Comparison of ENCODE assay signal across 8 mouse cellular contexts in genomic region chr7:80197941-80198778, GRCm38 (mm10). TPM values are rescaled to one million over a fixed set of nuclear protein-coding genes. Genes with fewer than 3 reads are reported as not detected.
A peak's percentile ranks its signal among the peaks of the same experiment; 100 is the strongest.
DNase-seq lines count a peak whose midpoint lies in the region; ATAC-seq lines count a peak whose summit lies in the region.

No protein-coding gene starts in this region.

- under 1% methylated on average over 55 of the region's 74 CpGs for WGBS in hindbrain, embryonic 11.5 days

- H3K4me3 ChIP-seq in hindbrain, embryonic 11.5 days (ENCODE audit: low read depth, low read length), result peak overlapping the region; percentile 54

- H3K27ac ChIP-seq in hindbrain, embryonic 11.5 days (ENCODE audit: low read depth, low read length), result peak overlapping the region; percentile 91

- peak; percentile 69 for DNase-seq in MEL-GATA-1-ER (ENCODE audit: extremely low read depth, low read depth)
- peak; percentile 79 for DNase-seq in cerebellum, adult 9-11 months
- DNase-seq in frontal cortex, adult 2 months (ENCODE audit: extremely low spot score in 1 of 2, low spot score in 1 of 2), result peak; percentile 59 to 75
- peak; percentile 89 for DNase-seq in hindbrain, embryonic 11.5 days (ENCODE audit: low spot score)
- peak; percentile 77 to 78 for DNase-seq in layer of hippocampus, postnatal 36 days
- DNase-seq in lung, postnatal 25 days (ENCODE audit: low spot score), result peak; percentile 84
- DNase-seq in retina, postnatal 1 day, result peak; percentile 93
- peak; percentile 77 for DNase-seq in thymus, postnatal 4 days

- H3K9ac ChIP-seq in hindbrain, embryonic 11.5 days (ENCODE audit: low read depth, low read length), result peak overlapping the region; percentile 75

- H3K36me3 ChIP-seq in hindbrain, embryonic 11.5 days (ENCODE audit: control insufficient read depth, insufficient read depth, low read length), result no peaks in the 10 kb centered on the region

- H3K4me2 ChIP-seq in hindbrain, embryonic 11.5 days (replicated peaks; ENCODE audit: low read depth, low read length), result peak overlapping the region; percentile 61

- ATAC-seq in hindbrain, embryonic 11.5 days (ENCODE audit: low FRiP score), result peak; percentile 94

- peaks cover 9% of the 10 kb centered on the region for H3K4me1 ChIP-seq in hindbrain, embryonic 11.5 days (replicated peaks; ENCODE audit: control insufficient read depth, insufficient read depth, low read length)

- no peaks in the 10 kb centered on the region for H3K9me3 ChIP-seq in hindbrain, embryonic 11.5 days (ENCODE audit: control insufficient read depth, low read length)

- no peaks in the 10 kb centered on the region for H3K27me3 ChIP-seq in hindbrain, embryonic 11.5 days (ENCODE audit: control insufficient read depth, insufficient read depth, low read length)

RNA-seq across cellular contexts. Expression of gene Sema4b, which starts 11.5 kb away (rescaled TPM):
- polyA plus RNA-seq in frontal cortex, adult 2 months (2012; rRNA removed), result 15.9 and 16.9 TPM in 2 replicates
- polyA plus RNA-seq in hindbrain, embryonic 11.5 days (2014; fragmentation: Nextera tagmentation; extraction: Ambion mirVana), result 10.5 and 15.6 TPM in 2 replicates
- 10 to 100 TPM; 21.6 to 24.1 TPM for total RNA-seq in layer of hippocampus, postnatal 36 days (2021)

RNA-seq across cellular contexts. Expression of gene Cib1, which starts 34.5 kb away (rescaled TPM):
- polyA plus RNA-seq in frontal cortex, adult 2 months (2012; rRNA removed), result 31.0 and 32.0 TPM in 2 replicates
- polyA plus RNA-seq in hindbrain, embryonic 11.5 days (2014; fragmentation: Nextera tagmentation; extraction: Ambion mirVana), result 58.9 and 61.7 TPM in 2 replicates
- 10 to 100 TPM; 21.0 to 25.4 TPM for total RNA-seq in layer of hippocampus, postnatal 36 days (2021)

RNA-seq across cellular contexts. Expression of gene Gdpgp1, which starts 34.5 kb away (rescaled TPM):
- polyA plus RNA-seq in frontal cortex, adult 2 months (2012; rRNA removed), result 2.8 and 3.2 TPM in 2 replicates
- polyA plus RNA-seq in hindbrain, embryonic 11.5 days (2014; fragmentation: Nextera tagmentation; extraction: Ambion mirVana), result 5.0 and 5.6 TPM in 2 replicates
- total RNA-seq in layer of hippocampus, postnatal 36 days (2021), result 1 to 10 TPM; 6.9 to 7.3 TPM

RNA-seq across cellular contexts. Expression of gene Ttll13, which starts 48.0 kb away (rescaled TPM):
- polyA plus RNA-seq in frontal cortex, adult 2 months (2012; rRNA removed), result 0.90 and 1.7 TPM in 2 replicates
- 1.1 and 1.4 TPM in 2 replicates for polyA plus RNA-seq in hindbrain, embryonic 11.5 days (2014; fragmentation: Nextera tagmentation; extraction: Ambion mirVana)
- 1 to 10 TPM; 1.7 to 2.9 TPM for total RNA-seq in layer of hippocampus, postnatal 36 days (2021)

Comparison
In these comparisons a context has a peak if more than half of its experiments do, and no peak if none do; other contexts are left out.
1. Peak in every context shown above with its lines: DNase-seq, ATAC-seq, H3K4me3 ChIP-seq and H3K27ac ChIP-seq.